Mouse (Mus musculus): ENCODE measurements around the gene Gm17535.
A peak's percentile ranks its signal among the peaks of the same experiment; 100 is the strongest.
"Not testable (repeated sequence)": the region's sequence is repeated elsewhere in the genome, so short reads cannot be mapped to it uniquely, and the experiment has no call there.

Gene Gm17535

DNA sequence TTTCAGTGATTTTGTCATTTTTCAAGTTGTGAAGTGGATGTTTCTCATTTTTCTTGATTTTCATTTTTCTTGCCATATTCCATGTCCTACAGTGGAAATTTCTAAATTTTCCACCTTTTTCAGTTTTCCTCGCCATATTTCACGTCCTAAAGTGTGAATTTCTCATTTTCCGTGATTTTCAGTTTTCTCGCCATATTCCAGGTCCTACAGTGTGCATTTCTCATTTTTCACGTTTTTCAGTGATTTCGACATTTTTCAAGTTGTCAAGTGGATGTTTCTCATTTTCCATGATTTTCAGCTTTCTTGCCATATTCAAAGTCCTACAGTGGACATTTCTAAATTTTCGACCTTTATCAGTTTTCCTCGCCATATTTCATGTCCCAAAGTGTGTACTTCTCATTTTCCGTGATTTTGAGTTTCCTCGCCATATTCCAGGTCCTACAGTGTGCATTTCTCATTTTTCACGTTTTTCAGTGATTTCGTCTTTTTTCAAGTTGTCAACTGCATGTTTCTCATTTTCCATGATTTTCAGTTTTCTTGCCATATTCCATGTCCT is 9.4 kb upstream of the Gm17535 start, which contains the start of gene Gm10717:
TSS of gene Gm10717 (plus strand) at position 506 of the 556 bp plus-strand sequence.
- not testable (repeated sequence) for DNase-seq (ENCODE audit: low spot score in 2 of 2)

DNA sequence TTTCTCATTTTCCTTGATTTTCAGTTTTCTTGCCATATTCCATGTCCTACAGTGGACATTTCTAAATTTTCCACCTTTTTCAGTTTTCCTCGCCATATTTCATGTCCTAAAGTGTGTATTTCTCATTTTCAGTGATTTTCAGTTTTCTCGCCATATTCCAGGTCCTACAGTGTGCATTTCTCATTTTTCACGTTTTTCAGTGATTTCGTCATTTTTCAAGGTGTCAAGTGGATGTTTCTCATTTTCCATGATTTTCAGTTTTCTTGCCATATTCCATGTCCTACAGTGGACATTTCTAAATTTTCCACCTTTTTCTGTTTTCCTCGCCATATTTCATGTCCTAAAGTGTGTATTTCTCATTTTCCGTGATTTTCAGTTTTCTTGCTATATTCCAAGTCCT is 8.7 kb upstream of the Gm17535 start:
- DNase-seq (ENCODE audit: low spot score in 2 of 2): peak; percentile 90 to 94

DNA sequence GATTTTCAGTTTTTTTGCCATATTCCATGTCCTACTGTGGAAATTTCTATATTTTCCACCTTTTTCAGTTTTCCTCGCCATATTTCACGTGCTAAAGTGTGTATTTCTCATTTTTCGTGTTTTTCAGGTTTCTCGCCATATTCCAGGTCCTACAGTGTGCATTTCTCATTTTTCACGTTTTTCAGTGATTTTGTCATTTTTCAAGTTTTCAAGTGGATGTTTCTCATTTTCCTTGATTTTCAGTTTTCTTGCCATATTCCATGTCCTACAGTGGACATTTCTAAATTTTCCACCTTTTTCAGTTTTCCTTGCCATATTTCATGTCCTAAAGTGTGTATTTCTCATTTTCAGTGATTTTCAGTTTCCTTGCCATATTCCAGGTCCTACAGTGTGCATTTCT is 8.3 kb upstream of the Gm17535 start:
- peak; percentile 20 to 38 for DNase-seq (ENCODE audit: low spot score in 2 of 2)

DNA sequence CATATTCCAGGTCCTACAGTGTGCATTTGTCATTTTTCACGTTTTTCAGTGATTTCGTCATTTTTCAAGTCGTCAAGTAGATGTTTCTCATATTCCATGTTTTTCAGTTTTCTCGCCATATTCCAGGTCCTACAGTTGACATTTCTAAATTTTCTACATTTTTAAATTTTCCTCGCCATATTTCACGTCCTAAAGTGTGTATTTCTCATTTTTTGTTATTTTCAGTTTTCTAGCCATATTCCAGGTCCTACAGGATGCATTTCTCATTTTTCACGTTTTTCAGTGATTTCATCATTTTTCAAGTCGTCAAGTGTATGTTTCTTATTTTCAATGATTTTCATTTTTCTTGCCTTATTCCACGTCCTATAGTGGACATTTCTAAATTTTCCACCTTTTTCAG is 7.7 kb upstream of the Gm17535 start:
- peak; percentile 23 to 26 for DNase-seq (ENCODE audit: low spot score in 2 of 2)

DNA sequence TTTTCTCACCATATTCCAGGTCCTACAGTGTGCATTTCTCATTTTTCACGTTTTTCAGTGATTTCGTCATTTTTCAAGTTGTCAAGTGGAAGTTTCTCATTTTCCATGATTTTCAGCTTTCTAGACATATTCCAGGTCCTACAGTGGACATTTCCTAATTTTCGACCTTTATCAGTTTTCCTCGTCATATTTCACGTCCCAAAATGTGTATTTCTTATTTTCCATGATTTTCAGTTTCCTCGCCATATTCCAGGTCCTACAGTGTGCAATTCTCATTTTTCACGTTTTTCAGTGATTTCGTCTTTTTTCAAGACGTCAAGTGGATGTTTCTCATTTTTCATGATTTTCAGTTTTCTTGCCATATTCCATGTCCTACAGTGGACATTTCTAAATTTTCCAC is 7.2 kb upstream of the Gm17535 start:
- not testable (repeated sequence) for DNase-seq (ENCODE audit: low spot score in 2 of 2)

DNA sequence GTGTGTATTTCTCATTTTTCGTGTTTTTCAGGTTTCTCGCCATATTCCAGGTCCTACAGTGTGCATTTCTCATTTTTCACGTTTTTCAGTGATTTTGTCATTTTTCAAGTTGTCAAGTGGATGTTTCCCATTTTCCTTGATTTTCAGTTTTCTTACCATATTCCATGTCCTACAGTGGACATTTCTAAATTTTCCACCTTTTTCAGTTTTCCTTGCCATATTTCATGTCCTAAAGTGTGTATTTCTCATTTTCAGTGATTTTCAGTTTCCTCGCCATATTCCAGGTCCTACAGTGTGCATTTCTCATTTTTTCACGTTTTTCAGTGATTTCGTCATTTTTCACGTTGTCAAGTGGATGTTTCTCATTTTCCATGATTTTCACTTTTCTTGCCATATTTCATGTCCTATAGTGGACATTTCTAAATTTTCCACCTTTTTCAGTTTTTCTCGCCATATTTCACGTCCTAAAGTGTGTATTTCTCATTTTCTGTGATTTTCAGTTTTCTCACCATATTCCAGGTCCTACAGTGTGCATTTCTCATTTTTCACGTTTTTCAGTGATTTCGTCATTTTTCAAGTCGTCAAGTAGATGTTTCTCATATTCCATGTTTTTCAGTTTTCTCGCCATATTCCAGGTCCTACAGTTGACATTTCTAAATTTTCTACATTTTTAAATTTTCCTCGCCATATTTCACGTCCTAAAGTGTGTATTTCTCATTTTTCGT is 5.0 kb upstream of the Gm17535 start:
- peak; percentile 61 to 69 for DNase-seq (ENCODE audit: low spot score in 2 of 2)

DNA sequence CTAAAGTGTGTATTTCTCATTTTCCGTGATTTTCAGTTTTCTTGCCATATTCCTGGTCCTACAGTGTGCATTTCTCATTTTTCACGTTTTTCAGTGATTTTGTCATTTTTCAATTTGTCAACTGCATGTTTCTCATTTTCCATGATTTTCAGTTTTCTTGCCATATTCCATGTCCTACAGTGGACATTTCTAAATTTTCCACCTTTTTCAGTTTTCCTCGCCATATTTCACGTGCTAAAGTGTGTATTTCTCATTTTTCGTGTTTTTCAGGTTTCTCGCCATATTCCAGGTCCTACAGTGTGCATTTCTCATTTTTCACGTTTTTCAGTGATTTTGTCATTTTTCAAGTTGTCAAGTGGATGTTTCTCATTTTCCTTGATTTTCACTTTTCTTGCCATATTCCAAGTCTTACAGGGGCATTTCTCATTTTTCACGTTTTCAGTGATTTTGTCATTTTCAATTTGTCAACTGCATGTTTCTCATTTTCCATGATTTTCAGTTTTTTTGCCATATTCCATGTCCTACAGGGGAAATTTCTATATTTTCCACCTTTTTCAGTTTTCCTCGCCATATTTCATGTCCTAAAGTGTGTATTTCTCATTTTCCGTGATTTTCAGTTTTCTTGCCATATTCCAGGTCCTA is 3.6 kb upstream of the Gm17535 start:
- DNase-seq (ENCODE audit: low spot score in 2 of 2): not testable (repeated sequence)

DNA sequence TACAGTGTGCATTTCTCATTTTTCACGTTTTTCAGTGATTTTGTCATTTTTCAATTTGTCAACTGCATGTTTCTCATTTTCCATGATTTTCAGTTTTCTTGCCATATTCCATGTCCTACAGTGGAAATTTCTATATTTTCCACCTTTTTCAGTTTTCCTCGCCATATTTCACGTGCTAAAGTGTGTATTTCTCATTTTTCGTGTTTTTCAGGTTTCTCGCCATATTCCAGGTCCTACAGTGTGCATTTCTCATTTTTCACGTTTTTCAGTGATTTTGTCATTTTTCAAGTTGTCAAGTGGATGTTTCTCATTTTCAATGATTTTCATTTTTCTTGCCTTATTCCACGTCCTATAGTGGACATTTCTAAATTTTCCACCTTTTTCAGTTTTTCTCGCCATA is 2.2 kb downstream of the Gm17535 start, which contains the start of gene Gm10715:
TSS of gene Gm10715 (plus strand) at position 301 of the 400 bp plus-strand sequence.
- DNase-seq (ENCODE audit: low spot score in 2 of 2): not testable (repeated sequence)

DNA sequence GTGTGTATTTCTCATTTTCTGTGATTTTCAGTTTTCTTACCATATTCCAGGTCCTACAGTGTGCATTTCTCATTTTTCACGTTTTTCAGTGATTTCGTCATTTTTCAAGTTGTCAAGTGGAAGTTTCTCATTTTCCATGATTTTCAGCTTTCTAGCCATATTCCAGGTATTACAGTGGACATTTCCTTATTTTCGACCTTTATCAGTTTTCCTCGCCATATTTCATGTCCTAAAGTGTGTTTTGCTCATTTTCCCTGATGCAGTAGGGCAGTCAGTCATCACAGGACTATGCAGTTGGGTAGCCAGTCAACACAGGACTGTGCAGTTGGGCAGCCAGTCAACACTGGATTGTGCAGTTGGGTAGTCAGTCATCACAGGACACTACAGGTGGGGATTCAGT is 3.8 kb downstream of the Gm17535 start:
- DNase-seq (ENCODE audit: low spot score in 2 of 2): not testable (repeated sequence)

Measured in cerebellum, postnatal 4 days (tissue).